Mouse (Mus musculus) stomach, embryonic 16.5 days (tissue): Measurements from ENCODE around the gene F10. TPM values are rescaled to one million over a fixed set of nuclear protein-coding genes. Genes with fewer than 3 reads are reported as not detected.
A peak's percentile ranks its signal among the peaks of the same experiment; 100 is the strongest.

Experiments
- ATAC-seq: fragments of 200-750 bp; cut with Nextera tagmentation; 2 replicates; pipeline ENCODE4 v1.8.0; 2017; ENCODE audit warnings: moderate number of reproducible peaks, moderate TSS enrichment; ENCODE audit not compliant: insufficient read depth, low FRiP score
- H3K27ac ChIP-seq: fragments of 300-500 bp; sonication (generic); 2 replicates; pipeline ENCODE4 v1.5.1; 2014; ENCODE audit warnings: low read length
- H3K27me3 ChIP-seq: fragments of 300-500 bp; sonication (generic); 2 replicates; pipeline ENCODE4 v1.6.1; 2014; ENCODE audit warnings: low read length, control low read depth, mixed read lengths; ENCODE audit not compliant: control insufficient read depth, insufficient read depth
- H3K36me3 ChIP-seq: fragments of 300-500 bp; sonication (generic); 2 replicates; pipeline ENCODE4 v1.6.1; 2014; ENCODE audit warnings: low read length; ENCODE audit not compliant: control insufficient read depth, insufficient read depth
- H3K4me1 ChIP-seq: fragments of 300-500 bp; sonication (generic); 2 replicates; pipeline ENCODE4 v1.6.1; 2014; ENCODE audit warnings: low read length, control low read depth, mixed read lengths; ENCODE audit not compliant: control insufficient read depth, insufficient read depth
- H3K4me2 ChIP-seq: fragments of 300-500 bp; sonication (generic); 2 replicates; pipeline ENCODE4 v1.6.1; 2014; ENCODE audit warnings: low read depth, low read length, mixed read lengths
- H3K4me3 ChIP-seq: fragments of 300-500 bp; sonication (generic); replicated peaks from 2 replicates; pipeline ENCODE4 v1.5.1; 2014; ENCODE audit warnings: mild to moderate bottlenecking, low read length
- H3K9ac ChIP-seq: fragments of 300-500 bp; sonication (generic); 2 replicates; pipeline ENCODE4 v1.6.1; 2014; ENCODE audit warnings: low read length
- H3K9me3 ChIP-seq: fragments of 300-500 bp; sonication (generic); replicated peaks from 2 replicates; pipeline ENCODE4 v1.6.1; 2016; ENCODE audit warnings: low read length, control low read depth; ENCODE audit not compliant: control insufficient read depth
- WGBS: fragments of 180-500 bp; shearing (Covaris S2); extraction: QIAGEN DNeasy Blood & Tissue Kit; methylation state at CpG from one replicate; pipeline ENCODE4 v1.1.7; 2014; 5-methylcytosine and 5-hydroxymethylcytosine counted together
- polyA plus RNA-seq: library from polyadenylated mRNA; unstranded; fragments of >200 nt; fragmentation: Nextera tagmentation; extraction: Ambion mirVana; gene quantifications from 2 replicates; pipeline ENCODE4 v1.2.1, GENCODE M21; 2015

The F10 gene
- polyA plus RNA-seq, result 11.7 and 12.5 TPM in 2 replicates

DNA sequence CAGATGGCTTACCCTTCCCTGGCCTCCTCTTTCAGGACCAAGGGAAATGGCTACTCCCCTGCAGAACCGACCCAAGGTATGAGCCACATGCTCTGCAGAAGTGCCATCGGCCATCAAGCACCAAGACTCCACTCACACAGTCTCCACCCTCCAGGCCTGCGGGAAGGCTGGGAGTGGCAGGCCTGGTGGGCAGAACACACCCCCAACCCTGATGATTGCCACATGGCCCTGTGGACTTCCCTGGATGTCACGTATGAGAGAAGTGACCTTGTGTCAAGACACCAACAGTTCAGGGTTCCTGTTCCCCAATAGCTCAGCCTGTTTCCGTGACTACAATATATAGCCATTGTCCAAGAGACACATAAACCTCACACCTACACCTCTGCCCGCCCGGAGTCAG is at the start of gene F10:
Gene F10, plus strand, starts transcription at position 294 of the 400 bp plus-strand sequence.
- Histone ChIP-seq H3K4me3 (no peak within 1 kb of the TSS), H3K9ac (no peak within 1 kb of the TSS), H3K27ac (no peak within 1 kb of the TSS), H3K9me3 (no peaks in the 10 kb centered on the region), H3K36me3 (no peaks in the 10 kb centered on the region), H3K27me3 (no peaks in the 10 kb centered on the region), H3K4me1 (no peaks in the 10 kb centered on the region), H3K4me2 (no peak within 1 kb of the TSS)
- WGBS, result 72% methylated on average over 7 of the region's 7 CpGs
- ATAC-seq, result no peak

DNA sequence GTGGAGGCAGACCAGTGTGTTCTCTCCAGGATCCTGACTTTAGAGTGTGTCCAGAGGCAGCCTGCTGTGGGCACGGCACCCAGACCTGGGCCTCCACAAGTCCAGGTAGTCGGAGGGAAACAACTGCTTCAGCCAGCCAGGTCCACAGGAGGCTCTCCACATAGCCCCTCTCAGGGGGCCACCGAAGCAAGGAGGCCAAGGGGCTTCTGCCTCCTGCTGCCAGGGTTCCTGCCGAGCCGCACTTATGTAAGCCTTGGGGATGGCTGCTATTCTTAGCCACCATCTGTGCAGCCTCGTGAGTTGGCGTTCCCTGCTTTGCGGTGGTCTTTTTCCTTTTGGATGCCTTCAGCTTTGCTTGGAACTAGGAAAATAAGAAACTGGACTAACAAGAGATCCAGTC is 49.5 kb upstream of the F10 start:
- H3K4me3 ChIP-seq, result no peak overlapping the region

GRCm38 (mm10) chr8:12988722-12989430 is 48.2 kb upstream of the F10 start:
- Histone ChIP-seq H3K9ac (no peak overlapping the region), H3K4me3 (no peak overlapping the region), H3K27me3 (no peaks in the 10 kb centered on the region), H3K27ac (no peak overlapping the region), H3K36me3 (no peaks in the 10 kb centered on the region), H3K4me1 (no peaks in the 10 kb centered on the region), H3K4me2 (no peak overlapping the region), H3K9me3 (no peaks in the 10 kb centered on the region)
- 69% methylated on average over 13 of the region's 13 CpGs for WGBS
- no peak for ATAC-seq

More for the DNA sequence above, 49.5 kb upstream of the F10 start:
- 81% methylated on average over 8 of the region's 8 CpGs for WGBS
- ATAC-seq, result no peak
- H3K9me3 ChIP-seq, result no peaks in the 10 kb centered on the region
- H3K27ac ChIP-seq, result no peak overlapping the region
- H3K36me3 ChIP-seq, result no peaks in the 10 kb centered on the region
- no peaks in the 10 kb centered on the region for H3K4me1 ChIP-seq
- H3K4me2 ChIP-seq, result no peak overlapping the region
- H3K27me3 ChIP-seq, result no peaks in the 10 kb centered on the region
- H3K9ac ChIP-seq, result no peak overlapping the region

DNA sequence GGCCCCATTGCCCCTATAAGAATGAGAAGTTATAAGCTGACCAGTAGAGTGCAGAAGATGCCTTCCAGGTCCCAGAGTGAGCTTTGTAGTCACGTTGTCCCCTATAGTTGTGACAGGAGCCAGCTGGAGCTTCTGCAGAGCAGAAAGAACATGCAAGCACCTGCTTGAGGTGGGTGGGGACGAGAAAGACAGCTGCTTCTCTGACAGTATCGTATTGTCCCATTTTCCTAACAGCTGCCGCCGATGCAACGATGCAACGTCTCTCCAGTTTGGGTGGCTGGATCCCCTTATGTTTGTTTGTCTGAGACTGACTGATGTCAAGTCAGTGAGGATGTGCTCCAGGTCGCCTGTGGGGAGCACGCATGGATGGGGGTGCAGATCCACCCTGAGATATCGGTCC is 45.7 kb upstream of the F10 start:
- Histone ChIP-seq H3K27me3 (no peaks in the 10 kb centered on the region), H3K4me3 (no peak overlapping the region), H3K9me3 (no peaks in the 10 kb centered on the region), H3K36me3 (no peaks in the 10 kb centered on the region), H3K27ac (no peak overlapping the region), H3K4me2 (no peak overlapping the region), H3K4me1 (no peaks in the 10 kb centered on the region), H3K9ac (no peak overlapping the region)
- WGBS, result 72% methylated on average over 10 of the region's 10 CpGs
- no peak for ATAC-seq

- H3K4me2 ChIP-seq, result no peak overlapping the region
- no peak for ATAC-seq
- H3K4me3 ChIP-seq, result no peak overlapping the region
- no peaks in the 10 kb centered on the region for H3K9me3 ChIP-seq
- H3K4me1 ChIP-seq, result peaks cover 4% of the 10 kb centered on the region; the same call in 1 of the 2 replicates
- no peak overlapping the region for H3K9ac ChIP-seq
- no peaks in the 10 kb centered on the region for H3K36me3 ChIP-seq
- H3K27ac ChIP-seq, result no peak overlapping the region
- no peaks in the 10 kb centered on the region for H3K27me3 ChIP-seq
- 81% methylated on average over 5 of the region's 5 CpGs for WGBS
These were observed 42.6 kb upstream of the F10 start for GRCm38 (mm10) chr8:12994468-12994867.

DNA sequence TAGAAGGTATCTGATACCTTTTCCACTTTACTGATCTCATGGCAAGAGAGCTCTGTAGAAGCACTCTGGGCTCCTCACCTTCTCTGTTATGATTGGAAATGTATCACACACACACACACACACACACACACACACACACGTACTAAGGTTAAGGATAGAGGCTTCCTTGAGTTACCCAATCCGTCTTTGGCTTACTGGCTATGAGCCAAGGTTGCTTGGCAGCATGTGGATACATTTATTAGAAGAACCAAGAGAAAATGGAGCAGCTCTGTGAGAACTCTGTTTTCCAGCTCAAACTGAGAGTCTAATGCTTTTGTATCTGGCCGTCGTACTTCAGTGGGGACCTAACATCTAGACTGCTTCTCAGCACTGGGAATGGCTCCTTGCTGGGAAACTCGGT is 41.6 kb upstream of the F10 start:
- no peak overlapping the region for H3K4me3 ChIP-seq
- WGBS, result 49% methylated on average over 5 of the region's 5 CpGs
- H3K36me3 ChIP-seq, result no peaks in the 10 kb centered on the region
- H3K4me1 ChIP-seq, result peaks cover 4% of the 10 kb centered on the region; the same call in 1 of the 2 replicates
- ATAC-seq, result no peak
- no peaks in the 10 kb centered on the region for H3K9me3 ChIP-seq
- H3K27ac ChIP-seq, result no peak overlapping the region
- no peaks in the 10 kb centered on the region for H3K27me3 ChIP-seq
- H3K4me2 ChIP-seq, result no peak overlapping the region
- no peak overlapping the region for H3K9ac ChIP-seq

DNA sequence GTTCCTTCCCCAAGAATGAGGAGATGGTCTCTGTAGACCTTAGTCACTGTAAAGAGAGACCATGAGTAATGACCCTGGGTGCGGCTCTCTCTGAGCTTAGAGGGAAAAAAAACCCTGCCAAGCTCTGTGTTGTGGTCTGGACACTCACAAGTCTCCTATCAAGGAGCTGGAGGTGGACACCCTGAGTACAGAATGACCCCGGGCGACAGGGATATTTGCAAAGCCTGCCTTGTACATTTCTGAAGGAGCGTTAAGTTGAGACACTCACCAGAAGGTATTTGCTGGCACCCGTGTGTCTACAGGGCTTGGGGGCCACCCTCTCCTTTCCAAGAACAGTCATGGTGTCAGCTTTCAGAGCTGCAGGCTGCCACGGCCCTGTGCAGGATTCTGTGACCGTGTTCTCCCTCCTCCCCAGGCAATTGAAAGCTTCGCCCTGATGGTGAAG is 40.3 kb upstream of the F10 start:
- peak; percentile 45; the same call in 1 of the 2 replicates for ATAC-seq
- H3K4me2 ChIP-seq, result no peak overlapping the region
- no peaks in the 10 kb centered on the region for H3K9me3 ChIP-seq
- peaks cover 4% of the 10 kb centered on the region; the same call in 1 of the 2 replicates for H3K4me1 ChIP-seq
- H3K27me3 ChIP-seq, result no peaks in the 10 kb centered on the region
- peak overlapping the region; percentile 58 for H3K27ac ChIP-seq
- H3K9ac ChIP-seq, result peak overlapping the region; percentile 32; the same call in 1 of the 2 replicates
- H3K36me3 ChIP-seq, result no peaks in the 10 kb centered on the region
- no peak overlapping the region for H3K4me3 ChIP-seq
- WGBS, result 40% methylated on average over 8 of the region's 8 CpGs

DNA sequence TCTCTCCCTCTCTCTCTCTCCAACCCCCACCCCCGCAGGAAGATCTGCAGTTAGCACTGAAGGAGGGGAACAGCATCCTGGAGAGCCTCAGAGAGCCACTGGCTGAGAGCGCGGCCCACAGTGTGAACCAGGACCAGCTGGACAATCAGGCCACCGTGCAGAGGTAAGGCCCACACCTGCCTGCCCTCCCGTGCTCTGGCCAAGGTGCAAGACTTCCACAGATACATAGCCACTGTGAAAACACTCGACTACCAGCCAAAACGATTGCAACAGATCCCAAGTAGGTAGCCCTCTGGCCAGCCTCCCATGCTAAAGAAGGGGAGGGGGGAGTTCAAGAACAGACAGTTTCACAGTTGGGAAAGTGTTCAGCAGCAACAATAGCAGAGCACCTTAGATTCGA is 38.8 kb upstream of the F10 start:
- no peak for ATAC-seq
- H3K36me3 ChIP-seq, result no peaks in the 10 kb centered on the region
- WGBS, result 59% methylated on average over 8 of the region's 8 CpGs
- H3K27ac ChIP-seq, result no peak overlapping the region
- H3K4me3 ChIP-seq, result no peak overlapping the region
- no peak overlapping the region for H3K9ac ChIP-seq
- no peak overlapping the region for H3K4me2 ChIP-seq
- H3K27me3 ChIP-seq, result no peaks in the 10 kb centered on the region
- H3K4me1 ChIP-seq, result peaks cover 4% of the 10 kb centered on the region; the same call in 1 of the 2 replicates
- H3K9me3 ChIP-seq, result no peaks in the 10 kb centered on the region

- ATAC-seq, result no peak
- Histone ChIP-seq H3K9ac (no peak overlapping the region), H3K4me3 (no peak overlapping the region), H3K4me1 (peaks cover 4% of the 10 kb centered on the region; the same call in 1 of the 2 replicates), H3K36me3 (no peaks in the 10 kb centered on the region), H3K4me2 (no peak overlapping the region), H3K27me3 (no peaks in the 10 kb centered on the region), H3K27ac (no peak overlapping the region), H3K9me3 (no peaks in the 10 kb centered on the region)
- WGBS, result 70% methylated on average over 9 of the region's 9 CpGs
These were observed 37.3 kb upstream of the F10 start for GRCm38 (mm10) chr8:12999793-13000192.
